In the genomic region with DNA sequence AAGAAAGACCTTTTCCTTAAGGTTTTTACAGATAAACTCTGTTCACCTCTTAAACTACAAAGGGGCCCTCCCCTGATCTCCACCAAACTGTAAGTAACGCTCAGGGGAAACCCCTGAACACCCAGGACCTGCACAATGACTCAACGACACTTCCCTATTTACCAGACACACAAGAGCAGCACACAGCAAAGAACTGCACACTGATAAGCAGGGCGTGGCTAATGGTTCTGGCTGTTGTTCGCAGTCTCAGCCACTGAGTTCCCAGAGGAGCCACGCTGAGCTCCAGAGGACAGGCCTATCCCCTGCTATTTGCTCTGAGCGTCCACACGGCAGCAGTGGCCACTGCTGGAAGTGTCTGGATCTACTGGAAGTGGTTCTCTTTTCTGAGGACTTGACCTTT, we compare ENCODE assay signal across 9 mouse cellular contexts.
A peak's percentile ranks its signal among the peaks of the same experiment; 100 is the strongest.
DNase-seq lines count a peak whose midpoint lies in the region; ATAC-seq lines count a peak whose summit lies in the region.
"Had no signal": no experiment of that assay in that cellular context is flagged by ENCODE, and none has a peak within 500 bp of the region (broad histone marks: within the 10 kb centered on the region; RNA-seq: fewer than 3 reads in every experiment).

No protein-coding gene starts in this region.

- H3K27ac ChIP-seq in forebrain, embryonic 16.5 days (ENCODE audit: low read length) = no peak overlapping the region
- H3K27ac ChIP-seq in hindbrain, embryonic 14.5 days = no peak overlapping the region
- H3K27ac ChIP-seq in lung, embryonic 16.5 days (ENCODE audit: low read length) = no peak overlapping the region
- H3K27ac ChIP-seq: limb, embryonic 15.5 days had no signal

- no peaks in the 10 kb centered on the region for H3K9me3 ChIP-seq in forebrain, embryonic 16.5 days (ENCODE audit: control insufficient read depth, low read length)
- no peaks in the 10 kb centered on the region for H3K9me3 ChIP-seq in hindbrain, embryonic 14.5 days (ENCODE audit: control insufficient read depth, low read length)
- H3K9me3 ChIP-seq in lung, embryonic 16.5 days (ENCODE audit: control insufficient read depth, low read length) = no peaks in the 10 kb centered on the region
- H3K9me3 ChIP-seq: limb, embryonic 15.5 days had no signal

- no peak overlapping the region for H3K4me3 ChIP-seq in forebrain, embryonic 16.5 days (replicated peaks; ENCODE audit: low read length)
- H3K4me3 ChIP-seq in hindbrain, embryonic 14.5 days (replicated peaks; ENCODE audit: low read length) = no peak overlapping the region
- no peak overlapping the region for H3K4me3 ChIP-seq in lung, embryonic 16.5 days (ENCODE audit: low read length)
- H3K4me3 ChIP-seq: limb, embryonic 15.5 days had no signal

- WGBS in forebrain, embryonic 16.5 days = 29% methylated on average over 7 of the region's 7 CpGs
- WGBS in hindbrain, embryonic 14.5 days = 17% methylated on average over 7 of the region's 7 CpGs
- 34% methylated on average over 7 of the region's 7 CpGs for WGBS in lung, embryonic 16.5 days

- DNase-seq in cerebellum, adult 11-12 months = peak; percentile 61
- no peak for DNase-seq in cerebellum, adult 9-10 months
- DNase-seq in adrenal gland, postnatal 10 days = peak; percentile 78
- DNase-seq in hindbrain, embryonic 14.5 days (ENCODE audit: low spot score) = no peak
- DNase-seq in ovary, postnatal 14 days (ENCODE audit: low spot score) = peak; percentile 8
- DNase-seq in right cerebral cortex, adult 18-20 months = no peak

- H3K4me2 ChIP-seq in forebrain, embryonic 16.5 days (ENCODE audit: low read length) = no peak overlapping the region
- H3K4me2 ChIP-seq in hindbrain, embryonic 14.5 days (replicated peaks) = no peak overlapping the region
- H3K4me2 ChIP-seq in lung, embryonic 16.5 days (ENCODE audit: low read depth, low read length) = no peak overlapping the region
- H3K4me2 ChIP-seq: limb, embryonic 15.5 days had no signal

- 0 out of 2 replicates have a peak, but pooled peaks cover 2% of the 10 kb centered on the region for H3K4me1 ChIP-seq in forebrain, embryonic 16.5 days (replicated peaks; ENCODE audit: control insufficient read depth, insufficient read depth, low read length)
- H3K4me1 ChIP-seq in hindbrain, embryonic 14.5 days (replicated peaks; ENCODE audit: control insufficient read depth, insufficient read depth, low read length) = no peaks in the 10 kb centered on the region
- peaks cover 13% of the 10 kb centered on the region; the same call in 1 of the 2 replicates for H3K4me1 ChIP-seq in lung, embryonic 16.5 days (replicated peaks; ENCODE audit: control insufficient read depth, insufficient read depth, low read length)

- ATAC-seq in forebrain, embryonic 16.5 days = peak; percentile 29
- peak; percentile 68 for ATAC-seq in hindbrain, embryonic 14.5 days (ENCODE audit: low FRiP score)
- peak; percentile 75 for ATAC-seq in lung, embryonic 16.5 days (ENCODE audit: low read depth)

- H3K27me3 ChIP-seq in forebrain, embryonic 16.5 days (replicated peaks; ENCODE audit: control insufficient read depth, insufficient read depth, low read length) = no peaks in the 10 kb centered on the region
- H3K27me3 ChIP-seq in hindbrain, embryonic 14.5 days (ENCODE audit: control insufficient read depth, insufficient read depth, low read length) = no peaks in the 10 kb centered on the region
- no peaks in the 10 kb centered on the region for H3K27me3 ChIP-seq in lung, embryonic 16.5 days (ENCODE audit: control insufficient read depth, insufficient read depth, low read depth, low read length)
- H3K27me3 ChIP-seq: limb, embryonic 15.5 days had no signal

- H3K9ac ChIP-seq in forebrain, embryonic 16.5 days (replicated peaks; ENCODE audit: low read depth, low read length) = no peak overlapping the region
- no peak overlapping the region for H3K9ac ChIP-seq in hindbrain, embryonic 14.5 days
- no peak overlapping the region for H3K9ac ChIP-seq in lung, embryonic 16.5 days (ENCODE audit: low read length)
- H3K9ac ChIP-seq: limb, embryonic 15.5 days had no signal

- no peaks in the 10 kb centered on the region for H3K36me3 ChIP-seq in forebrain, embryonic 16.5 days (ENCODE audit: control insufficient read depth, insufficient read depth)
- no peaks in the 10 kb centered on the region for H3K36me3 ChIP-seq in hindbrain, embryonic 14.5 days (replicated peaks; ENCODE audit: control insufficient read depth, insufficient read depth)
- H3K36me3 ChIP-seq in lung, embryonic 16.5 days (ENCODE audit: control insufficient read depth, insufficient read depth, low read length) = no peaks in the 10 kb centered on the region
- H3K36me3 ChIP-seq: limb, embryonic 15.5 days had no signal

Comparison
In these comparisons a context has a peak if more than half of its experiments do, and no peak if none do; other contexts are left out.
1. DNase-seq: peak in cerebellum, adult 11-12 months (single experiment), adrenal gland, postnatal 10 days (single experiment) and ovary, postnatal 14 days (single experiment); none in cerebellum, adult 9-10 months (single experiment), hindbrain, embryonic 14.5 days (single experiment) and right cerebral cortex, adult 18-20 months (single experiment).
2. Peak in every context shown above with its lines, with median percentiles within 50 percentile points of each other: ATAC-seq.